Mouse (Mus musculus): Measurements from ENCODE around the gene Faap24. TPM values are rescaled to one million over a fixed set of nuclear protein-coding genes. Genes with fewer than 3 reads are reported as not detected.
A peak's percentile ranks its signal among the peaks of the same experiment; 100 is the strongest.

The Faap24 gene
- polyA plus RNA-seq, 1 experiment: 4.8 TPM

- H3K4me3 ChIP-seq (ENCODE audit: insufficient read depth, low read depth, low read length): no peak overlapping the region
- H3K27ac ChIP-seq (ENCODE audit: insufficient read depth, low read depth, low read length): peak overlapping the region; percentile 80
- H3K27me3 ChIP-seq (replicated peaks; ENCODE audit: control insufficient read depth, insufficient read depth, low read length): no peaks in the 10 kb centered on the region
- TF ChIP-seq CTCF (conservative IDR thresholded peaks at IDR 0.05; ENCODE audit: insufficient read depth, insufficient read length, low read depth, low read length) (no peak), POLR2A (IDR thresholded peaks at IDR 0.05; ENCODE audit: low read depth, low read length) (no peak)
- DNase-seq: peak; percentile 67
- WGBS: 30% methylated on average over 12 of the region's 12 CpGs
- no peaks in the 10 kb centered on the region for H3K36me3 ChIP-seq (ENCODE audit: control insufficient read depth, insufficient read depth, low read length)
- peaks cover 14% of the 10 kb centered on the region for H3K4me1 ChIP-seq (ENCODE audit: control insufficient read depth, insufficient read depth, low read length)
Measured at GRCm38 (mm10) chr7:35365161-35365910, 31.3 kb downstream of the Faap24 start.

DNA sequence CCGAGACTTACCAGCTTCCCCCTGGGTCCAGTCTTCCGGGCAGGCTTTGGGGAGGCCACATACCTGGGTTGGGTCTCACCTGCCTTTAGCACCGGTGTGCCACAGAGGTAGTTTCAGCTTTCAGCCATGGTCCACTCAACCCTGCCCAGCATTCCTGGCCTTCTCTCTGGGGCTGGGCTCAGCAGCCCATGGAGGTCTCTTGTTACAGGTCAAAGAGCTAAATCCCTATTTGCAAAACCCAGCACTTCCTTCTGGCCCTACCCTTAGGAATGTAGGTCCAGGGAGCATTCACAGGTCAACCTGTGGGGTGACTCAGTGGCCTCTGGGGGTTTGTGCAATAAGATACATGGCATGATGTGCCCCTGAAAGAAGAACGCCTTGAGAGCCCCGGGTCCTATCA lies 33.8 kb downstream of the Faap24 start:
- Histone ChIP-seq H3K4me3 (ENCODE audit: insufficient read depth, low read depth, low read length) (no peak overlapping the region), H3K27me3 (replicated peaks; ENCODE audit: control insufficient read depth, insufficient read depth, low read length) (no peaks in the 10 kb centered on the region), H3K36me3 (ENCODE audit: control insufficient read depth, insufficient read depth, low read length) (no peaks in the 10 kb centered on the region), H3K27ac (ENCODE audit: insufficient read depth, low read depth, low read length) (peak overlapping the region; percentile 21), H3K4me1 (ENCODE audit: control insufficient read depth, insufficient read depth, low read length) (peaks cover 14% of the 10 kb centered on the region)
- WGBS: 44% methylated on average over 5 of the region's 5 CpGs
- TF ChIP-seq CTCF (conservative IDR thresholded peaks at IDR 0.05; ENCODE audit: insufficient read depth, insufficient read length, low read depth, low read length): no peak
- TF ChIP-seq POLR2A (IDR thresholded peaks at IDR 0.05; ENCODE audit: low read depth, low read length): no peak
- peak; percentile 40 for DNase-seq

- H3K27ac ChIP-seq (ENCODE audit: insufficient read depth, low read depth, low read length): peak overlapping the region; percentile 8
- 66% methylated on average over 5 of the region's 5 CpGs for WGBS
- DNase-seq: no peak
Measured at GRCm38 (mm10) chr7:35362253-35362652, 34.4 kb downstream of the Faap24 start.

DNA sequence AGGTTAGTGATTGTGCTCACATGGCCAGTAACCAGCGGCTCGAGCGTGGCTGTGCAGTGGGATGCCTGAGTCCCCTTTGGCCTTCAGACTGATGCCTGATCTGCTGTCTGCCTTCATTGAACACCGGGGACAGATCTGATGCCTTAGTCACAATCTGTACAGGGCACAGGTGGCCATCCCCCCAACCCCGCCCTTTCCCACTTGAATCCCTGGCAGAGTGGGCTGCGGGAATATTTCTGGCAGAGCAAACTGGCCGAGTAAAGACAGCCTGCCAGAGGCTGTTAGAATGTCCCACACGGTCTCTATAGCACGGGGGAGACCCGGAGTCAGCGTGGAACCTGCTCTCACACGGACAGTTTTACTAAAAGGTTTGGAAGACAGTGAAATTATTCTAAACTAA lies 39.0 kb downstream of the Faap24 start:
- Histone ChIP-seq H3K4me3 (ENCODE audit: insufficient read depth, low read depth, low read length) (no peak overlapping the region), H3K36me3 (ENCODE audit: control insufficient read depth, insufficient read depth, low read length) (no peaks in the 10 kb centered on the region), H3K27me3 (replicated peaks; ENCODE audit: control insufficient read depth, insufficient read depth, low read length) (no peaks in the 10 kb centered on the region), H3K4me1 (ENCODE audit: control insufficient read depth, insufficient read depth, low read length) (peaks cover 17% of the 10 kb centered on the region; the same call in 1 of the 2 replicates), H3K27ac (ENCODE audit: insufficient read depth, low read depth, low read length) (no peak overlapping the region)
- WGBS: 87% methylated on average over 12 of the region's 12 CpGs
- DNase-seq: no peak
- no peak for TF ChIP-seq CTCF (conservative IDR thresholded peaks at IDR 0.05; ENCODE audit: insufficient read depth, insufficient read length, low read depth, low read length)
- no peak for TF ChIP-seq POLR2A (IDR thresholded peaks at IDR 0.05; ENCODE audit: low read depth, low read length)

More at GRCm38 (mm10) chr7:35362253-35362652, 34.4 kb downstream of the Faap24 start:
- TF ChIP-seq POLR2A (IDR thresholded peaks at IDR 0.05; ENCODE audit: low read depth, low read length): no peak
- TF ChIP-seq CTCF (conservative IDR thresholded peaks at IDR 0.05; ENCODE audit: insufficient read depth, insufficient read length, low read depth, low read length): no peak
- H3K27me3 ChIP-seq (replicated peaks; ENCODE audit: control insufficient read depth, insufficient read depth, low read length): no peaks in the 10 kb centered on the region
- H3K4me1 ChIP-seq (ENCODE audit: control insufficient read depth, insufficient read depth, low read length): peaks cover 14% of the 10 kb centered on the region
- H3K4me3 ChIP-seq (ENCODE audit: insufficient read depth, low read depth, low read length): no peak overlapping the region
- no peaks in the 10 kb centered on the region for H3K36me3 ChIP-seq (ENCODE audit: control insufficient read depth, insufficient read depth, low read length)

DNA sequence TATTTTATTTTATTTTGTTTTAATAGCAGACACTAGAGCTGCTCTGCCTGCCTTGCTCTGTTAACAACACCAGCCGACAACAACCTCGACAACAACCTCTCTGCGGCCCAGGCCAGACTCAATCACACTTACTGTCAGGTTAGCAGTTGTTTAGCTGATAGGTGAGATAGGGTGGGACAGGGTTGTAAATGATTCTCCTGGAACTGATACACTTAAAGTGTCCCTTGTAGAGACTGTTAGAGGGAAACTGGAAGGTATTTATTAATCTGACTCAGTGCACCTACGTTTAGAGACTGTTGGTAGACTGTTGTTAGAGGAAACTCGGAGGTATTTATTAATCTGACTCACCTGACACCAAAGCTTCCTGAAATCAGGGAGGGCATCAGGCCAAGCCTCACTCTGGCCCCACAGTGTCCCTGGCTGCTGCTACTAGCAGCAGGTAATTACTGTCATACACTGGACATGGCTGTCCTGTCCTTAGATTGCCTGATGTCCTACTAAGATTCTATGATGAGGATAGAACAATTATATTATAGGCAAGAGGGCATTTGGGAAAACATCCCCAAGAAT lies 41.2 kb downstream of the Faap24 start:
- 26% methylated on average over 5 of the region's 5 CpGs for WGBS
- H3K4me1 ChIP-seq (ENCODE audit: control insufficient read depth, insufficient read depth, low read length): peaks cover 17% of the 10 kb centered on the region; the same call in 1 of the 2 replicates
- H3K4me3 ChIP-seq (ENCODE audit: insufficient read depth, low read depth, low read length): no peak overlapping the region
- no peaks in the 10 kb centered on the region for H3K27me3 ChIP-seq (replicated peaks; ENCODE audit: control insufficient read depth, insufficient read depth, low read length)
- DNase-seq: peak; percentile 79
- H3K36me3 ChIP-seq (ENCODE audit: control insufficient read depth, insufficient read depth, low read length): no peaks in the 10 kb centered on the region
- no peak for TF ChIP-seq CTCF (conservative IDR thresholded peaks at IDR 0.05; ENCODE audit: insufficient read depth, insufficient read length, low read depth, low read length)
- no peak for TF ChIP-seq POLR2A (IDR thresholded peaks at IDR 0.05; ENCODE audit: low read depth, low read length)
- no peak overlapping the region for H3K27ac ChIP-seq (ENCODE audit: insufficient read depth, low read depth, low read length)

DNA sequence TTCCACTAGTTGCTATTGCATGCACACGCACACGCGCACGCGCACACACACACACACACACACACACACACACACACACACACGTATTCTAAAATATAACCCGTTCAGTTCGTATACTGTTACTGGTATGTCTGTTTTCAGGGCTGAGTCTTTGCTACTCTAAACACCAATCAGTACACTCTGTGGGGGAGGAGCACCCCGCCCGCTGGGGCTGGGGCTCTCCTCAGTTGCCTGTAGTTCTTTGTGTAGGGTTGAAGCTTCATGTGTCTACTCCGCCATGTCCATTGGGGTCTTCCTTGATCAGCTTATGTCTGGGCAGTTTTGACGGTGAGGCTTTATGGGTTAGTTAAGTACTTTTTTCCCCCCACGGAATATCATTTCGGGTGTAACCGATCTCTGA lies 43.3 kb downstream of the Faap24 start:
- WGBS: 93% methylated on average over 15 of the region's 15 CpGs

GRCm38 (mm10) chr7:35351155-35351554 lies 45.5 kb downstream of the Faap24 start:
- WGBS: 87% methylated on average over 3 of the region's 3 CpGs
- H3K27me3 ChIP-seq (replicated peaks; ENCODE audit: control insufficient read depth, insufficient read depth, low read length): no peaks in the 10 kb centered on the region
- H3K4me1 ChIP-seq (ENCODE audit: control insufficient read depth, insufficient read depth, low read length): peaks cover 21% of the 10 kb centered on the region; the same call in 1 of the 2 replicates
- H3K27ac ChIP-seq (ENCODE audit: insufficient read depth, low read depth, low read length): no peak overlapping the region
- H3K36me3 ChIP-seq (ENCODE audit: control insufficient read depth, insufficient read depth, low read length): no peaks in the 10 kb centered on the region
- H3K4me3 ChIP-seq (ENCODE audit: insufficient read depth, low read depth, low read length): no peak overlapping the region
- no peak for TF ChIP-seq CTCF (conservative IDR thresholded peaks at IDR 0.05; ENCODE audit: insufficient read depth, insufficient read length, low read depth, low read length)
- no peak for TF ChIP-seq POLR2A (IDR thresholded peaks at IDR 0.05; ENCODE audit: low read depth, low read length)
- DNase-seq: no peak

More for the DNA sequence above, 43.3 kb downstream of the Faap24 start:
- no peak overlapping the region for H3K4me3 ChIP-seq (ENCODE audit: insufficient read depth, low read depth, low read length)
- H3K4me1 ChIP-seq (ENCODE audit: control insufficient read depth, insufficient read depth, low read length): peaks cover 22% of the 10 kb centered on the region; the same call in 1 of the 2 replicates
- TF ChIP-seq POLR2A (IDR thresholded peaks at IDR 0.05; ENCODE audit: low read depth, low read length) (no peak), CTCF (conservative IDR thresholded peaks at IDR 0.05; ENCODE audit: insufficient read depth, insufficient read length, low read depth, low read length) (no peak)
- H3K36me3 ChIP-seq (ENCODE audit: control insufficient read depth, insufficient read depth, low read length): no peaks in the 10 kb centered on the region
- no peak overlapping the region for H3K27ac ChIP-seq (ENCODE audit: insufficient read depth, low read depth, low read length)
- no peak for DNase-seq
- H3K27me3 ChIP-seq (replicated peaks; ENCODE audit: control insufficient read depth, insufficient read depth, low read length): no peaks in the 10 kb centered on the region

All from kidney, adult 2 months (tissue).